Mouse (Mus musculus): ENCODE measurements around the gene Trappc6b.

- no peak for TF ChIP-seq POLR2A (IDR thresholded peaks at IDR 0.05; ENCODE audit: extremely low read depth, insufficient read depth, low read length)
- TF ChIP-seq CTCF (IDR thresholded peaks at IDR 0.05; ENCODE audit: extremely low read depth, insufficient read depth, low read length) = no peak
Observed at GRCm38 (mm10) chr12:59039162-59039970, 21.9 kb downstream of the Trappc6b start.

Measured in cortical plate, adult 2 months (tissue).